Mouse (Mus musculus): Measurements from ENCODE around the gene Tbx3. TPM values are rescaled to one million over a fixed set of nuclear protein-coding genes. Genes with fewer than 3 reads are reported as not detected.
A peak's percentile ranks its signal among the peaks of the same experiment; 100 is the strongest.

Tbx3 gene
- 10 to 100 TPM; 10.2 to 10.4 TPM for total RNA-seq (2021)
- polyA plus RNA-seq (2012; rRNA removed): 4.4 and 4.9 TPM in 2 replicates
- long read RNA-seq, full-length matches to known transcripts: 1 of 1 reads
- long read RNA-seq, partial matches to known transcripts: 0 of 1 reads
- long read RNA-seq, other reads (novel, unspliced or antisense): 0 of 1 reads

- Histone ChIP-seq H3K79me2 (replicated peaks; ENCODE audit: control insufficient read depth, insufficient read depth, low read length) (no peaks in the 10 kb centered on the region), H3K27me3 (ENCODE audit: control insufficient read depth, insufficient read depth, low read length) (peaks cover 2% of the 10 kb centered on the region; the same call in 1 of the 2 replicates), H3K36me3 (ENCODE audit: control insufficient read depth, insufficient read depth, low read length) (peaks cover 3% of the 10 kb centered on the region; the same call in 1 of the 2 replicates), H3K9ac (ENCODE audit: low read depth, low read length) (peak within 1 kb of the TSS; percentile 80), H3K27ac (peak within 1 kb of the TSS; percentile 93), H3K4me3 (peak within 1 kb of the TSS; percentile 58), H3K4me1 (ENCODE audit: control insufficient read depth, insufficient read depth, low read length) (no peaks in the 10 kb centered on the region; the same call in 1 of the 2 replicates)
- TF ChIP-seq CTCF (IDR thresholded peaks at IDR 0.05): peak; percentile 83
- peak; percentile 74; the same call in 1 of the 2 replicates for TF ChIP-seq EP300 (IDR thresholded peaks at IDR 0.05; ENCODE audit: insufficient read depth, low read depth, low read length)
- peak; percentile 91 for TF ChIP-seq POLR2A (IDR thresholded peaks at IDR 0.05; ENCODE audit: insufficient read depth, low read depth, low read length)
- under 1% methylated on average over 43 of the region's 43 CpGs for WGBS
- DNase-seq: peak; percentile 92 to 94
- intact Hi-C loops (cut with DNase I): loop anchor here (5.0 kb wide), 3 partner anchors 613 to 793 kb away; no protein-coding TSS in a partner anchor
Measured at GRCm38 (mm10) chr5:119670566-119671108, at the start of gene Tbx3. Gene Tbx3, plus strand, starts transcription at chr5:119670669.

GRCm38 (mm10) chr5:119622076-119622475 is 48.4 kb upstream of the Tbx3 start:
- Histone ChIP-seq H3K27ac (no peak overlapping the region), H3K9ac (ENCODE audit: low read depth, low read length) (no peak overlapping the region), H3K79me2 (replicated peaks; ENCODE audit: control insufficient read depth, insufficient read depth, low read length) (no peaks in the 10 kb centered on the region), H3K36me3 (ENCODE audit: control insufficient read depth, insufficient read depth, low read length) (no peaks in the 10 kb centered on the region), H3K4me1 (ENCODE audit: control insufficient read depth, insufficient read depth, low read length) (no peaks in the 10 kb centered on the region), H3K4me3 (no peak overlapping the region), H3K27me3 (ENCODE audit: control insufficient read depth, insufficient read depth, low read length) (peaks cover 6% of the 10 kb centered on the region)
- no peak for TF ChIP-seq POLR2A (IDR thresholded peaks at IDR 0.05; ENCODE audit: insufficient read depth, low read depth, low read length)
- TF ChIP-seq CTCF (IDR thresholded peaks at IDR 0.05): no peak
- TF ChIP-seq EP300 (IDR thresholded peaks at IDR 0.05; ENCODE audit: insufficient read depth, low read depth, low read length): no peak
- intact Hi-C loops (cut with DNase I): no loop called here
- no peak for DNase-seq
- WGBS: 36% methylated on average over 1 of the region's 1 CpGs

- Histone ChIP-seq H3K9ac (ENCODE audit: low read depth, low read length) (no peak overlapping the region), H3K79me2 (replicated peaks; ENCODE audit: control insufficient read depth, insufficient read depth, low read length) (no peaks in the 10 kb centered on the region), H3K4me3 (no peak overlapping the region), H3K27me3 (ENCODE audit: control insufficient read depth, insufficient read depth, low read length) (peaks cover 6% of the 10 kb centered on the region), H3K36me3 (ENCODE audit: control insufficient read depth, insufficient read depth, low read length) (no peaks in the 10 kb centered on the region), H3K4me1 (ENCODE audit: control insufficient read depth, insufficient read depth, low read length) (no peaks in the 10 kb centered on the region), H3K27ac (no peak overlapping the region)
- no peak for DNase-seq
- WGBS: 47% methylated on average over 1 of the region's 1 CpGs
- TF ChIP-seq CTCF (IDR thresholded peaks at IDR 0.05) (no peak), POLR2A (IDR thresholded peaks at IDR 0.05; ENCODE audit: insufficient read depth, low read depth, low read length) (no peak), EP300 (IDR thresholded peaks at IDR 0.05; ENCODE audit: insufficient read depth, low read depth, low read length) (no peak)
- intact Hi-C loops (cut with DNase I): no loop called here
Measured at GRCm38 (mm10) chr5:119624554-119624953, 45.9 kb upstream of the Tbx3 start.

- TF ChIP-seq POLR2A (IDR thresholded peaks at IDR 0.05; ENCODE audit: insufficient read depth, low read depth, low read length) (no peak), EP300 (IDR thresholded peaks at IDR 0.05; ENCODE audit: insufficient read depth, low read depth, low read length) (no peak), CTCF (IDR thresholded peaks at IDR 0.05) (no peak)
- peaks cover 6% of the 10 kb centered on the region for H3K27me3 ChIP-seq (ENCODE audit: control insufficient read depth, insufficient read depth, low read length)
- H3K9ac ChIP-seq (ENCODE audit: low read depth, low read length): no peak overlapping the region
- no peaks in the 10 kb centered on the region for H3K4me1 ChIP-seq (ENCODE audit: control insufficient read depth, insufficient read depth, low read length)
- H3K36me3 ChIP-seq (ENCODE audit: control insufficient read depth, insufficient read depth, low read length): no peaks in the 10 kb centered on the region
- H3K79me2 ChIP-seq (replicated peaks; ENCODE audit: control insufficient read depth, insufficient read depth, low read length): no peaks in the 10 kb centered on the region
- intact Hi-C loops (cut with DNase I): no loop called here
- no peak overlapping the region for H3K4me3 ChIP-seq
- no peak overlapping the region for H3K27ac ChIP-seq
- no peak for DNase-seq
- WGBS: 19% methylated on average over 13 of the region's 13 CpGs
Measured at GRCm38 (mm10) chr5:119625603-119626002, 44.9 kb upstream of the Tbx3 start.

- H3K9ac ChIP-seq (ENCODE audit: low read depth, low read length): no peak overlapping the region
- WGBS: 40% methylated on average over 9 of the region's 9 CpGs
- no peaks in the 10 kb centered on the region for H3K36me3 ChIP-seq (ENCODE audit: control insufficient read depth, insufficient read depth, low read length)
Measured at GRCm38 (mm10) chr5:119626154-119626553, 44.3 kb upstream of the Tbx3 start.

GRCm38 (mm10) chr5:119626662-119627061 is 43.8 kb upstream of the Tbx3 start:
- H3K4me3 ChIP-seq: no peak overlapping the region
- H3K4me1 ChIP-seq (ENCODE audit: control insufficient read depth, insufficient read depth, low read length): no peaks in the 10 kb centered on the region
- intact Hi-C loops (cut with DNase I): no loop called here
- no peak overlapping the region for H3K9ac ChIP-seq (ENCODE audit: low read depth, low read length)
- H3K36me3 ChIP-seq (ENCODE audit: control insufficient read depth, insufficient read depth, low read length): no peaks in the 10 kb centered on the region
- no peaks in the 10 kb centered on the region for H3K79me2 ChIP-seq (replicated peaks; ENCODE audit: control insufficient read depth, insufficient read depth, low read length)
- H3K27ac ChIP-seq: no peak overlapping the region
- H3K27me3 ChIP-seq (ENCODE audit: control insufficient read depth, insufficient read depth, low read length): peaks cover 6% of the 10 kb centered on the region
- 8% methylated on average over 22 of the region's 22 CpGs for WGBS
- no peak for DNase-seq
- no peak for TF ChIP-seq EP300 (IDR thresholded peaks at IDR 0.05; ENCODE audit: insufficient read depth, low read depth, low read length)
- TF ChIP-seq CTCF (IDR thresholded peaks at IDR 0.05): peak; percentile 6; the same call in 1 of the 2 replicates

More at GRCm38 (mm10) chr5:119626154-119626553, 44.3 kb upstream of the Tbx3 start:
- no peak for TF ChIP-seq POLR2A (IDR thresholded peaks at IDR 0.05; ENCODE audit: insufficient read depth, low read depth, low read length)
- peaks cover 6% of the 10 kb centered on the region for H3K27me3 ChIP-seq (ENCODE audit: control insufficient read depth, insufficient read depth, low read length)
- no peaks in the 10 kb centered on the region for H3K79me2 ChIP-seq (replicated peaks; ENCODE audit: control insufficient read depth, insufficient read depth, low read length)
- intact Hi-C loops (cut with DNase I): no loop called here
- H3K4me1 ChIP-seq (ENCODE audit: control insufficient read depth, insufficient read depth, low read length): no peaks in the 10 kb centered on the region
- no peak overlapping the region for H3K4me3 ChIP-seq
- DNase-seq: no peak
- H3K27ac ChIP-seq: no peak overlapping the region
